Mouse (Mus musculus) thymus, postnatal 36 days (tissue): ENCODE results near the gene Slc28a3.

Source experiments
- DNase-seq, 2 experiments: peaks; one replicate each; pipeline ENCODE4 v3.0.0; 2022; ENCODE audit warnings: mixed read lengths in 2 of 2

The Slc28a3 gene

GRCm38 (mm10) chr13:58610716-58611115 lies at the start of gene Slc28a3:
Slc28a3 (minus strand) TSS chr13:58610877.
- no peak for DNase-seq

- DNase-seq, result no peak
These were observed 47.3 kb upstream of the Slc28a3 start for GRCm38 (mm10) chr13:58657987-58658386.

GRCm38 (mm10) chr13:58656885-58657284 lies 46.2 kb upstream of the Slc28a3 start:
- DNase-seq, result no peak

GRCm38 (mm10) chr13:58655552-58655951 lies 44.9 kb upstream of the Slc28a3 start:
- DNase-seq, result peak in 1 of 2 experiments; percentile 10

- peak; percentile 17 to 20 for DNase-seq
These were observed 29.7 kb upstream of the Slc28a3 start for GRCm38 (mm10) chr13:58640330-58640729.

- no peak for DNase-seq
These were observed 28.3 kb upstream of the Slc28a3 start for GRCm38 (mm10) chr13:58638950-58639349.

GRCm38 (mm10) chr13:58637360-58638002 lies 26.8 kb upstream of the Slc28a3 start:
- DNase-seq, result peak; percentile 18 to 22

GRCm38 (mm10) chr13:58633887-58634286 lies 23.2 kb upstream of the Slc28a3 start:
- no peak for DNase-seq

- DNase-seq, result no peak
These were observed 20.1 kb upstream of the Slc28a3 start for GRCm38 (mm10) chr13:58630756-58631155.

GRCm38 (mm10) chr13:58629365-58630050 lies 18.8 kb upstream of the Slc28a3 start:
- no peak for DNase-seq

GRCm38 (mm10) chr13:58622647-58623046 lies 12.0 kb upstream of the Slc28a3 start:
- DNase-seq, result no peak

GRCm38 (mm10) chr13:58619301-58619700 lies 8.6 kb upstream of the Slc28a3 start:
- DNase-seq, result no peak

GRCm38 (mm10) chr13:58610059-58610458 lies 618 bp downstream of the Slc28a3 start:
- no peak for DNase-seq

- DNase-seq, result no peak
These were observed 9.3 kb downstream of the Slc28a3 start for GRCm38 (mm10) chr13:58601201-58601855.

- no peak for DNase-seq
These were observed 12.1 kb downstream of the Slc28a3 start for GRCm38 (mm10) chr13:58598578-58598977.

GRCm38 (mm10) chr13:58593129-58593528 lies 17.5 kb downstream of the Slc28a3 start:
- DNase-seq, result peak; percentile 24 to 32

GRCm38 (mm10) chr13:58591912-58592311 lies 18.8 kb downstream of the Slc28a3 start:
- DNase-seq, result no peak

- DNase-seq, result peak; percentile 13 to 22
These were observed 20.0 kb downstream of the Slc28a3 start for GRCm38 (mm10) chr13:58590630-58591029.

- DNase-seq, result peak; percentile 56 to 64
These were observed 21.2 kb downstream of the Slc28a3 start for GRCm38 (mm10) chr13:58589517-58589858.

- DNase-seq, result no peak
These were observed 21.8 kb downstream of the Slc28a3 start for GRCm38 (mm10) chr13:58588655-58589516.

GRCm38 (mm10) chr13:58587962-58588361 lies 22.7 kb downstream of the Slc28a3 start:
- DNase-seq, result no peak

- DNase-seq, result no peak
These were observed 44.5 kb downstream of the Slc28a3 start for GRCm38 (mm10) chr13:58566181-58566580.
